Mouse (Mus musculus): ENCODE measurements around the gene Rapgef5. TPM values are rescaled to one million over a fixed set of nuclear protein-coding genes. Genes with fewer than 3 reads are reported as not detected.

Rapgef5 gene
- total RNA-seq (2021), result 100 to 1,000 TPM; 167 to 174 TPM

- DNase-seq (ENCODE audit: extremely low spot score in 1 of 2, low spot score in 1 of 2), result no peak
Measured at GRCm38 (mm10) chr12:117516179-117516578, at the start of gene Rapgef5. TSS of gene Rapgef5 (plus strand) at chr12:117516479.

GRCm38 (mm10) chr12:117468329-117468728 lies 48.0 kb upstream of the Rapgef5 start:
- DNase-seq (ENCODE audit: extremely low spot score in 1 of 2, low spot score in 1 of 2), result no peak

- DNase-seq (ENCODE audit: extremely low spot score in 1 of 2, low spot score in 1 of 2), result no peak
Measured at GRCm38 (mm10) chr12:117479014-117479413, 37.3 kb upstream of the Rapgef5 start.

- DNase-seq (ENCODE audit: extremely low spot score in 1 of 2, low spot score in 1 of 2), result no peak
Measured at GRCm38 (mm10) chr12:117479680-117480079, 36.6 kb upstream of the Rapgef5 start.

GRCm38 (mm10) chr12:117480958-117481357 lies 35.3 kb upstream of the Rapgef5 start:
- DNase-seq (ENCODE audit: extremely low spot score in 1 of 2, low spot score in 1 of 2), result no peak

GRCm38 (mm10) chr12:117482665-117483064 lies 33.6 kb upstream of the Rapgef5 start:
- no peak for DNase-seq (ENCODE audit: extremely low spot score in 1 of 2, low spot score in 1 of 2)

- DNase-seq (ENCODE audit: extremely low spot score in 1 of 2, low spot score in 1 of 2), result no peak
Measured at GRCm38 (mm10) chr12:117486118-117487057, 29.9 kb upstream of the Rapgef5 start.

- DNase-seq (ENCODE audit: extremely low spot score in 1 of 2, low spot score in 1 of 2), result no peak
Measured at GRCm38 (mm10) chr12:117496501-117497176, 19.6 kb upstream of the Rapgef5 start.

- no peak for DNase-seq (ENCODE audit: extremely low spot score in 1 of 2, low spot score in 1 of 2)
Measured at GRCm38 (mm10) chr12:117497361-117497760, 18.9 kb upstream of the Rapgef5 start.

GRCm38 (mm10) chr12:117499242-117499641 lies 17.0 kb upstream of the Rapgef5 start:
- DNase-seq (ENCODE audit: extremely low spot score in 1 of 2, low spot score in 1 of 2), result no peak

GRCm38 (mm10) chr12:117501180-117501579 lies 15.1 kb upstream of the Rapgef5 start:
- DNase-seq (ENCODE audit: extremely low spot score in 1 of 2, low spot score in 1 of 2), result no peak

- no peak for DNase-seq (ENCODE audit: extremely low spot score in 1 of 2, low spot score in 1 of 2)
Measured at GRCm38 (mm10) chr12:117502834-117503233, 13.4 kb upstream of the Rapgef5 start.

- DNase-seq (ENCODE audit: extremely low spot score in 1 of 2, low spot score in 1 of 2), result no peak
Measured at GRCm38 (mm10) chr12:117505163-117505562, 11.1 kb upstream of the Rapgef5 start.

GRCm38 (mm10) chr12:117507772-117508171 lies 8.5 kb upstream of the Rapgef5 start:
- DNase-seq (ENCODE audit: extremely low spot score in 1 of 2, low spot score in 1 of 2), result no peak

GRCm38 (mm10) chr12:117509919-117510318 lies 6.4 kb upstream of the Rapgef5 start:
- no peak for DNase-seq (ENCODE audit: extremely low spot score in 1 of 2, low spot score in 1 of 2)

- no peak for DNase-seq (ENCODE audit: extremely low spot score in 1 of 2, low spot score in 1 of 2)
Measured at GRCm38 (mm10) chr12:117512468-117512867, 3.8 kb upstream of the Rapgef5 start.

GRCm38 (mm10) chr12:117513150-117513932 lies 2.9 kb upstream of the Rapgef5 start:
- no peak for DNase-seq (ENCODE audit: extremely low spot score in 1 of 2, low spot score in 1 of 2)

GRCm38 (mm10) chr12:117517275-117517936 lies 1.1 kb downstream of the Rapgef5 start:
- no peak for DNase-seq (ENCODE audit: extremely low spot score in 1 of 2, low spot score in 1 of 2)

GRCm38 (mm10) chr12:117524311-117525013 lies 8.2 kb downstream of the Rapgef5 start:
- DNase-seq (ENCODE audit: extremely low spot score in 1 of 2, low spot score in 1 of 2), result no peak

- DNase-seq (ENCODE audit: extremely low spot score in 1 of 2, low spot score in 1 of 2), result no peak
Measured at GRCm38 (mm10) chr12:117527889-117528288, 11.6 kb downstream of the Rapgef5 start.
